31 mouse cellular contexts compared by ENCODE assay signal in genomic region chr1:57991277-57991676, GRCm38 (mm10). TPM values are rescaled to one million over a fixed set of nuclear protein-coding genes. Genes with fewer than 3 reads are reported as not detected.
"Had no signal": no experiment of that assay in that cellular context is flagged by ENCODE, and none has a peak within 500 bp of the region (broad histone marks: within the 10 kb centered on the region; RNA-seq: fewer than 3 reads in every experiment).

No protein-coding gene starts in this region.

- ATAC-seq: forebrain, embryonic 13.5 days; forebrain, embryonic 14.5 days; forebrain, embryonic 15.5 days; forebrain, embryonic 16.5 days; forebrain, postnatal 0 days had no signal

- H3K4me2 ChIP-seq: embryonic facial prominence, embryonic 12.5 days; embryonic facial prominence, embryonic 13.5 days; embryonic facial prominence, embryonic 15.5 days; forebrain, embryonic 12.5 days; forebrain, embryonic 13.5 days; forebrain, embryonic 15.5 days had no signal

- H3K36me3 ChIP-seq: embryonic facial prominence, embryonic 10.5 days; embryonic facial prominence, embryonic 12.5 days; embryonic facial prominence, embryonic 13.5 days; embryonic facial prominence, embryonic 15.5 days; forebrain, embryonic 10.5 days; forebrain, embryonic 12.5 days; forebrain, embryonic 15.5 days; heart, embryonic 10.5 days had no signal

- H3K9ac ChIP-seq: embryonic facial prominence, embryonic 12.5 days; embryonic facial prominence, embryonic 13.5 days; embryonic facial prominence, embryonic 15.5 days; forebrain, embryonic 12.5 days; forebrain, embryonic 13.5 days; forebrain, embryonic 15.5 days; forebrain, postnatal 0 days had no signal

- H3K27ac ChIP-seq: embryonic facial prominence, embryonic 10.5 days; embryonic facial prominence, embryonic 12.5 days; embryonic facial prominence, embryonic 13.5 days; embryonic facial prominence, embryonic 15.5 days; forebrain, embryonic 10.5 days; forebrain, embryonic 12.5 days; forebrain, embryonic 13.5 days; forebrain, embryonic 15.5 days; gastrocnemius, adult 2 months; heart, adult 2 months; heart, embryonic 10.5 days had no signal

- H3K4me3 ChIP-seq: embryonic facial prominence, embryonic 10.5 days; embryonic facial prominence, embryonic 12.5 days; embryonic facial prominence, embryonic 13.5 days; embryonic facial prominence, embryonic 15.5 days; erythroblast, embryonic 14.5 days; forebrain, embryonic 10.5 days; forebrain, embryonic 12.5 days; forebrain, embryonic 13.5 days; forebrain, embryonic 15.5 days; gastrocnemius, adult 2 months; heart, adult 2 months; heart, embryonic 10.5 days had no signal

- H3K9me3 ChIP-seq: embryonic facial prominence, embryonic 10.5 days; embryonic facial prominence, embryonic 12.5 days; embryonic facial prominence, embryonic 13.5 days; embryonic facial prominence, embryonic 15.5 days; forebrain, embryonic 10.5 days; forebrain, embryonic 12.5 days; forebrain, embryonic 13.5 days; forebrain, embryonic 15.5 days; heart, embryonic 10.5 days had no signal

- H3K4me1 ChIP-seq: embryonic facial prominence, embryonic 12.5 days had no signal

- DNase-seq: cerebellum, adult 9-10 months; cerebellum, adult 9-11 months; cerebellum, postnatal 10 days; cerebellum, postnatal 14 days; cerebellum, postnatal 25 days; cerebellum, postnatal 36 days; embryo, embryonic 11 days; forebrain, postnatal 0 days; gastrocnemius, adult 2 months; gastrocnemius, postnatal 10 days; gastrocnemius, postnatal 14 days; gastrocnemius, postnatal 25 days; gastrocnemius, postnatal 36 days; heart, adult 11 months; heart, adult 18-20 months; heart, adult 2 months had no signal

- H3K27me3 ChIP-seq: embryonic facial prominence, embryonic 12.5 days; embryonic facial prominence, embryonic 13.5 days; embryonic facial prominence, embryonic 15.5 days; forebrain, embryonic 12.5 days; forebrain, embryonic 13.5 days; forebrain, embryonic 15.5 days had no signal

RNA-seq across cellular contexts. Expression of gene Aox1, which starts 38.5 kb away (rescaled TPM):
- total RNA-seq: common myeloid progenitor, adult 5-6 weeks; granulocyte monocyte progenitor cell, adult 5-6 weeks had no signal
- polyA plus RNA-seq: embryonic facial prominence, embryonic 11.5 days; erythroblast, embryonic 14.5 days had no signal
